Mouse (Mus musculus) heart, embryonic 14.5 days (tissue): Measurements from ENCODE around the gene Cnnm1. TPM values are rescaled to one million over a fixed set of nuclear protein-coding genes. Genes with fewer than 3 reads are reported as not detected.

Experiments
- ATAC-seq: fragments of 200-750 bp; cut with Nextera tagmentation; 2 replicates; pipeline ENCODE4 v1.8.0; 2017; ENCODE audit warnings: low read depth, moderate TSS enrichment; ENCODE audit not compliant: insufficient number of reproducible peaks, insufficient read depth, low FRiP score
- H3K27ac ChIP-seq, 2 experiments: fragments of 200-500 bp in 1 of 2; fragments of 300-500 bp in 1 of 2; sonication (generic) in 1 of 2; replicated peaks in 1 of 2; 2 replicates each; pipeline ENCODE4 v1.5.1; 2012 to 2014; ENCODE audit warnings: low read depth in 2 of 2, low read length in 2 of 2, control low read depth in 1 of 2, mild to moderate bottlenecking in 1 of 2, mixed read lengths in 1 of 2; ENCODE audit not compliant: control insufficient read depth in 1 of 2, insufficient read depth in 1 of 2
- H3K27me3 ChIP-seq: fragments of 300-500 bp; sonication (generic); 2 replicates; pipeline ENCODE4 v1.6.1; 2014; ENCODE audit warnings: mild to moderate bottlenecking, low read length, control low read depth; ENCODE audit not compliant: control insufficient read depth, insufficient read depth
- H3K36me3 ChIP-seq: fragments of 300-500 bp; sonication (generic); 2 replicates; pipeline ENCODE4 v1.6.1; 2014; ENCODE audit warnings: mild to moderate bottlenecking, control low read depth, low read length, mixed read lengths; ENCODE audit not compliant: control insufficient read depth, insufficient read depth
- H3K4me1 ChIP-seq, 2 experiments: fragments of 200-500 bp in 1 of 2; fragments of 300-500 bp in 1 of 2; sonication (generic) in 1 of 2; 2 replicates each; pipeline ENCODE4 v1.6.1; 2012 to 2014; ENCODE audit warnings: low read length in 2 of 2, control low read depth in 1 of 2, mixed read lengths in 1 of 2; ENCODE audit not compliant: control insufficient read depth in 2 of 2, insufficient read depth in 2 of 2
- H3K4me2 ChIP-seq: fragments of 300-500 bp; sonication (generic); 2 replicates; pipeline ENCODE4 v1.6.1; 2014; ENCODE audit warnings: mild to moderate bottlenecking, low read length
- H3K4me3 ChIP-seq, 2 experiments: fragments of 200-500 bp in 1 of 2; fragments of 300-500 bp in 1 of 2; sonication (generic) in 1 of 2; 2 replicates each; pipeline ENCODE4 v1.5.1; 2012 to 2014; ENCODE audit warnings: low read length in 2 of 2, mild to moderate bottlenecking in 2 of 2, control low read depth in 1 of 2, low read depth in 1 of 2, moderate library complexity in 1 of 2; ENCODE audit not compliant: control insufficient read depth in 1 of 2, insufficient read depth in 1 of 2
- H3K9ac ChIP-seq: fragments of 300-500 bp; sonication (generic); 2 replicates; pipeline ENCODE4 v1.6.1; 2014; ENCODE audit warnings: mild to moderate bottlenecking, low read length
- H3K9me3 ChIP-seq: fragments of 300-500 bp; sonication (generic); 2 replicates; pipeline ENCODE4 v1.6.1; 2016; ENCODE audit warnings: low read length, control low read depth; ENCODE audit not compliant: control insufficient read depth
- WGBS: fragments of 180-500 bp; shearing (Covaris S2); extraction: QIAGEN DNeasy Blood & Tissue Kit; methylation state at CpG from one replicate; pipeline ENCODE4 v1.1.7; 2014; 5-methylcytosine and 5-hydroxymethylcytosine counted together
- polyA plus RNA-seq: library from polyadenylated mRNA; unstranded; fragments of >200 nt; fragmentation: Nextera tagmentation; extraction: Ambion mirVana; gene quantifications from 2 replicates; pipeline ENCODE4 v1.2.1, GENCODE M21; 2014

The Cnnm1 gene
- polyA plus RNA-seq, 1 experiment from 2014 or later: 0.08 TPM

DNA sequence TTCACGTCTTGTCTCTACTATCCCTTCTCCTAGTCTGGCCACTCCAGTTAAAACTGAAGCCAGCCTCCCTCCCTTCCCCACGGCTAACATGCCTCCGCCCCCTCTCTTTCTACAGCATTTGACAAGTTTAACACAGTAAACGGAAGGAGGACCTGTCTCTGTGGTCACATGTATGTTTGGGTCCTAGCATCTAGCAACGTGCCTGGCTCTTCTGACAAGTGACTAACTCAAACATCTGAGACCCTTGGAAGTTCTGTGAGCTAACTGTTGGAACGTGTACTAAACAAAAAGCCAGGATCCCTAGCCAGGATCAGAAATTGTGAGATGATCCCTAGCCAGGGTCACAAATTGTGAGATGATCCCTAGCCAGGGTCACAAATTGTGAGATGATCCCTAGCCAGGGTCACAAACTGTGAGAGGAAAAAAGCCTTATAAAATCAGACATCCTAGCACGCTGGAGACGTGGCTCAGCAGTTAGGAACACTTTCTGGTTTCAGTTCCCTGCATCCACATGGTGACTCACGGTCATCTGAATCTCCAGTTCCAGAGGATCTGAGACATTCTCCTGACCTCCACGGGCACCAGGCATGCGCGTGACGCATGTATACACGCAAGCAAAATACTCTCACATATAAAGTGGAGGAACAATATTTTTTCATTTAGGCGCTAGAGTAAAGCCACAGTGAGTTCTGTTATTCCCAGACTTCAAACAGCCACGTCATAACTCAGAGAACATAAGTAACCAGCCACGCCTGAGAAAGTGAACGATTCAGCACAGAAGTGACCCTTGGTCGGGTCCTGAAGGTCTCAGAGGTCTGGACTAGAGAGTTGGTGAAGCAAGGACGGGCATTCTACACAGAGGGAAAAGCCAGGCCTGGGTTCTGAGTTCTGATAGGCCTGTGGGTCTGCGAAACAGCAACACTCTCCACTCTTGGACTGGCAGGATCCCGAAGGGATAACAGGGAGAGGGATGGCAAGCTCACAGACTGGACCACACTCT is 71.7 kb downstream of the Cnnm1 start:
- Histone ChIP-seq H3K4me2 (no peak overlapping the region), H3K27ac (no peak overlapping the region), H3K4me3 (no peak overlapping the region), H3K4me1 (peaks cover 7 to 10% of the 10 kb centered on the region in 2 experiments), H3K9ac (no peak overlapping the region), H3K36me3 (peaks cover 82% of the 10 kb centered on the region), H3K9me3 (no peaks in the 10 kb centered on the region), H3K27me3 (no peaks in the 10 kb centered on the region)
- 81% methylated on average over 22 of the region's 22 CpGs for WGBS
- no peak for ATAC-seq

DNA sequence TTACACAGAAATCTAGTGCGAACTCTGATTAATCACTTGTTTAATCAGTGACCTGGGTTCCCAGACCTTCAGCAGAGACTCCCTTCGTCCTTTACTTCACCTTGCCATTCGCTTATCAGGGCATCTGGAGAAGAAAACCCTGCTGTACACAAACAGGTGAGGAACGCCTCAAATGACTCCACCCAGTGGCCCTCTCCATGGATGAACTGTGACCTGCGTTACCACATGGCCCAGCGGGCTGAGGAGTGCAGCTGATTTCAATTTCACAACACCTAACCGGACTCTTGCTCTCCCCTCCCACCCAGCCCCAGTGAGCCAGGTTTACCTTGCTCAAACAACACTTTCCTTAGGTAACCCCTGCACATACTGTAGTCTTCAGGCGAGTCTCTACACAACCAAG is 73.6 kb downstream of the Cnnm1 start:
- no peak overlapping the region for H3K27ac ChIP-seq
- peaks cover 9 to 10% of the 10 kb centered on the region in 2 experiments for H3K4me1 ChIP-seq
- no peak overlapping the region for H3K4me3 ChIP-seq
- no peak overlapping the region for H3K4me2 ChIP-seq
- peaks cover 73% of the 10 kb centered on the region for H3K36me3 ChIP-seq
- WGBS: 89% methylated on average over 8 of the region's 8 CpGs
- ATAC-seq: no peak
- no peaks in the 10 kb centered on the region for H3K9me3 ChIP-seq
- no peak overlapping the region for H3K9ac ChIP-seq
- no peaks in the 10 kb centered on the region for H3K27me3 ChIP-seq

DNA sequence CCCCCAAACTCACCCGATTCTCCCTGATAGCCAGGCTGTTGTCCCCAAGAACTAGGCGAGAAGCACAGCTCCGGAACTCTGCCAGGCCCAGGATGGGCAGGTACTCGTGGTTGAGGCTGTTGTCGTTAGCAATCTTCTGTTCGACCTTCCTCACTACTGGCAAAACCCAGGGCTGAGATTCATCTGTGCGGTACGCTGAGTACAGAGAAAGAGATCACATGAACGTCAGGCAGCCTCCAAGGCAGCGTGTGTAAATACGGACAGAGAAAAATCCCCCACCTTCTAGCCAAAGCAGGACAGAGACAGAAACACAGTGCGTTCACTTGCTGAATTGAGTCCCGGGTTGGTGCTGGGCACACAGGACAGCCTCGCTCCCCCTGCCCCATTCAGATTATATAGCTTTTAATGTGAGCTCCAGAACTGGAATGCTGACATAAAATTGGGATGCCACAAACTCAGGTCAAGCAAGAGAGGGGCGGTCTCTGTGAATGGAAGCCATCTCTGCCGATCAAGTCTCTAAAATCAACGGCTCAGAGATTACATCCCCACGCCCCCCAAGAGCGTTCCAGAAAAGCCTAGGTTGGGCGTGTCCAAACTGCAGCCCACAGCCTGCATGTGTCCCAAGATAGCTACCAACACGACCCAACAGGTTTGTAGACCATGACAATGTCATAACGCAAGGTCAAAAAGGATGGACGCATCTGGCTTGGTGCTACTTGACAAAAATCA is 75.6 kb downstream of the Cnnm1 start:
- H3K4me2 ChIP-seq: no peak overlapping the region
- whole genome bisulfite sequencing: 84% methylated on average over 23 of the region's 23 CpGs

DNA sequence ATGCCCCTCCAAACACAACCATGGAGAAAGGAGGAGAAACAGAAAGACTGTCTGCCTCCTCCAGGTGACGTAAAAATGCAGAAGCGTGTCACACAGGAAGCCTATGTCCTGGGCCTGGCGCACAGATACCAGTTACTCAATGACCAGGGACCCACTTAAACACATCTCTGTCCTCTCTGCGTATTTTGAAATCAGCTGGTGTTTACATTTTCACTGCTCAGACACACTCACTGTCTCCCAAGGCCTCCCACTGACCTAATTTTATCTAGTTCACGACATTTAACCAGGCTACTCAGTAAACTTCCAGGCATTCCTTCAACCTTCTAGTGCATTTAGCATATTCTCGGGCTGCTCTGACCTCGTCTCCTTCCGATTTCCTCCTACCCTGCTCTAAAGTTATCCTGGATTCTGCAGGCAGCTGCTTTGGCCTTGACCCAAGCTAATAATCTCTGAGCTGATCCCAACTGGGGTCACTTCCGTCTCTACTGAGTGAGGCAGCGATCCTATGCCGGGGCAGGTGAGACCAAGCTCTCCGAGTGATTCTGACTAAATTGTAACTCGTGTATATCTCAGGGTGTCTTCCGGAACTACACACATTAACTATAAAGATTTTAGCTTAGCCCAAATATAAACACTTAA is 76.3 kb downstream of the Cnnm1 start:
- no peak overlapping the region for H3K27ac ChIP-seq
- peaks cover 50% of the 10 kb centered on the region for H3K36me3 ChIP-seq
- H3K27me3 ChIP-seq: no peaks in the 10 kb centered on the region
- no peak overlapping the region for H3K4me2 ChIP-seq
- no peak overlapping the region for H3K9ac ChIP-seq
- whole genome bisulfite sequencing: 65% methylated on average over 14 of the region's 14 CpGs
- H3K4me1 ChIP-seq: peaks cover 20 to 28% of the 10 kb centered on the region in 2 experiments
- H3K4me3 ChIP-seq: no peak overlapping the region
- no peaks in the 10 kb centered on the region for H3K9me3 ChIP-seq
- no peak for ATAC-seq

More for the DNA sequence above, 75.6 kb downstream of the Cnnm1 start:
- no peak overlapping the region for H3K9ac ChIP-seq
- H3K27me3 ChIP-seq: no peaks in the 10 kb centered on the region
- ATAC-seq: no peak
- no peak overlapping the region for H3K4me3 ChIP-seq
- H3K4me1 ChIP-seq: peaks cover 17 to 21% of the 10 kb centered on the region in 2 experiments
- no peaks in the 10 kb centered on the region for H3K9me3 ChIP-seq
- peaks cover 57% of the 10 kb centered on the region for H3K36me3 ChIP-seq
- no peak overlapping the region for H3K27ac ChIP-seq

DNA sequence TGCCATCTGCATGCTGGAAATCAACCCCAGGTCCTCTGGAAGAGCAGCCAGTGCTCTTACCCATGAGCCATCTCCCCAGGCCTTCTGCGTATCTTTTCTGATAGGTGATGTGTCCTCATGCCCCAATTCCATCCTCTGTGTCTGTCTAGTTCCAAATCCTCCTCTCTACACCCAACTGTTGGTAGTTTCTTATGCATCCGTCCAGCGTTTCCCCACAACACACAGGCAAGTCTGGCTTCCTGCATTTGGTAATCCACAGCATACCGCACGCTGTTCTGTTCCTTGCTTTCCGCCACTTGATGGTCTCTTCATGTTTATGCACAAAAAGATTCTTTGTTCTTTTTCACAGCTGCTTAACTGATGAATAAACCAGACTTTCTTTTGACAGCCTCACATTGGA is 77.1 kb downstream of the Cnnm1 start:
- H3K4me1 ChIP-seq: peaks cover 24 to 36% of the 10 kb centered on the region in 2 experiments
- no peak overlapping the region for H3K4me3 ChIP-seq
- ATAC-seq: no peak
- H3K4me2 ChIP-seq: no peak overlapping the region
- H3K9me3 ChIP-seq: no peaks in the 10 kb centered on the region
- H3K36me3 ChIP-seq: peaks cover 42% of the 10 kb centered on the region
- no peak overlapping the region for H3K27ac ChIP-seq
- 91% methylated on average over 6 of the region's 6 CpGs for WGBS
- H3K9ac ChIP-seq: no peak overlapping the region
- H3K27me3 ChIP-seq: no peaks in the 10 kb centered on the region

DNA sequence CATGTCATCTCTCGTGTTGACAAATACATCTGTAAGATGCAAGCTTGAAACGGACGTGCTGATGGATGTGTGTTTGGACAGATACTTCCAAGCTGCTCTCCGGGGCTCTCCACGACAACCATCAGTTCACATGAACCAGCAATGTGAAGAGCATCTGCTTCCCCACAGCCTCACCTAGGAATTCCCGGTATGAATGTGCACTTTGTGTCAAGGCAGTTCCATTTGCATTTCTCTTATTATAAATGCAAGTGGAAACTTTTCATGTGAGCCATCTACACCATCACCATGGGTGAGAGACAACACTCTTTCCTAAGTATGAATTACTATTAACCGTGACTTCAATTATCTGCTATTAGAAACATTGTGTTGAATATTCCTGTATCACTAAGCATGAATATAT is 77.6 kb downstream of the Cnnm1 start:
- Histone ChIP-seq H3K4me3 (no peak overlapping the region), H3K4me2 (no peak overlapping the region), H3K27me3 (no peaks in the 10 kb centered on the region), H3K4me1 (peaks cover 24 to 39% of the 10 kb centered on the region in 2 experiments), H3K27ac (no peak overlapping the region), H3K36me3 (peaks cover 37% of the 10 kb centered on the region), H3K9ac (no peak overlapping the region), H3K9me3 (no peaks in the 10 kb centered on the region)
- WGBS: 78% methylated on average over 7 of the region's 7 CpGs
- no peak for ATAC-seq

DNA sequence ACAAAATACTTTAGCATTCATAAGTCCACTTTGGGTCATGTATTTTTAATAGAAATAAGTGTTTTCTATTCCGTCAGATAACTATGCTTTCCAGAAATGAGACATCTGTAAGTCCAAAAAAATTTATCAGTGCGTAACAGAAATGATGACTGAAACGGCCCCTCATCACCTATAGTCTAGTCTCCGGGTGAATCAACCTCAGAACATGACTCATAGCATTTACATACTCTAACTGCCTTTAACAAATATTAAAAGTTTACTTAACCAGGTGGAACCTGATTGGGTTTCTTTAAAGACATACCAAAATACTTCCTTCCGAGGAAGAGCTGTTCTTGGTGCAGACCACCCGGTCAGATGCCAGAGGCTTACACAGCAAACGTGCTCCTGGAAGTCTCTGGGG is 78.0 kb downstream of the Cnnm1 start:
- Histone ChIP-seq H3K4me3 (no peak overlapping the region), H3K4me2 (no peak overlapping the region), H3K27ac (no peak overlapping the region), H3K36me3 (peaks cover 33% of the 10 kb centered on the region), H3K27me3 (no peaks in the 10 kb centered on the region), H3K9me3 (no peaks in the 10 kb centered on the region), H3K4me1 (peaks cover 24 to 39% of the 10 kb centered on the region in 2 experiments), H3K9ac (no peak overlapping the region)
- ATAC-seq: no peak
- 80% methylated on average over 7 of the region's 7 CpGs for WGBS
